Mouse (Mus musculus) frontal cortex, postnatal 36 days (tissue): ENCODE measurements at regions not wholly inside any gene's neighbourhood (a gene's known extent, or its start where the extent isn't known, plus 50 kb on each side); places are given as distances from the start of the nearest gene placed in this dataset.

Source experiments
- DNase-seq, 2 experiments: peaks; one replicate each; pipeline ENCODE4 v3.0.0; 2022; ENCODE audit warnings: low spot score in 2 of 2

DNA sequence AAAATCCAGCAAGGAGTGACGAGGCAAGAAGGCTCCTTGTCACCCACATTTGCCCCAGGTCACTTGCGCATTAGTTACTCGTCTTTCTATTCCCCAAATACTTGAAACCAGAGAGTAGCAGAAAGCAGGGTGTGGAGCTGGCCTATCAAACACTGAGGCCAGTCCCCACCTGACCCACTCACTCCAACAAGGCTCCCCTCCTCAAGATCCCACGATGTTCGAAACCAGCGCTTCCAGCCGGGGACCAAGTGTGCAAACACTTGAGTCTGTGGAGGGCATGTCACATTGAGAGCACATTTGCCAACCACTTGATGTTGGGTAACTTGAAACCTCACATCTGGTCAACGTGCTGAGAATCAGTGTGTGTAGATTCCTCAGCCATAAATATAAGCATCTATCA is 148.4 kb upstream of the Sdk2 start:
- DNase-seq = no peak

DNA sequence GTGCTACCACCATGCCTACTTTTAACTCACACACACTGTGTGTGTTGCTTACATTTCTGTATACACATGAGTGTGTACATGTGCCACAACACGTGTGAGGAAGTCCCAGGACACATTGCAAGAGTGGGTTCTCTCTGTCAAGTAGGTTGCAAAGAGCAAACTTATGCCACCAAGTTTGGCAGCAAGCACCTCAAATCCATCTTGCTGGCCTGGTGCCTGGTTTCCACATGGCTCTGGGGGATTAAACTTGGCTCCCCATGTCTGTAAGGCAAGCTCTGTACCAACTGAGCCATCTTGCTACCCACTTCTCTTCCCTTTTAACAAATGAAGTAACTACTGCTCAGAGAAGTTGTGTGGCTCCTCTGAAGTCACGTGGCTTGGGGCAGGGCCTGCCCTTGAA is 145.3 kb upstream of the Sdk2 start:
- DNase-seq = peak in 1 of 2 experiments; percentile 48

- DNase-seq = peak in 1 of 2 experiments; percentile 40
Observed at GRCm38 (mm10) chr11:114205192-114205591, 138.3 kb upstream of the Sdk2 start.

DNA sequence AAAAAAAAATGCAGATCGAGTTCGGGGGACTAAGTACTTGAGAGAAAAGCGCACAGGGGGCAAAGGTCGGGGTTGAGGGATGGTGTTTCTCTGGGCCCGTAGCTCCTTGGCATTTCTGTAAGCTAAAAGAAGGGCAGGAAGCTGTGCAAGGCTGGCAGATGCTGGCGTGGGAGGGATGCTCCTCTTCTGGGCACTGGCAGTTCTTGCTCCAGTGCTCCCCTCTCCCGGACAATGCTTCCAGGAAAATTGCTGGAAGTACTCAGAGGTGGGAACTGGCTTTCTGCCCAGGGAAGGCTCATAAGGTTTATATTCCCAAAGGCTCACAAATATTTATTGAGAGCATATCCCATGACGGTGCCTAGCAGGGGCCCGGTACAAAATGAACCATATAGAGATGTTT is 136.6 kb upstream of the Sdk2 start:
- no peak for DNase-seq

GRCm38 (mm10) chr11:114202486-114202885 is 135.6 kb upstream of the Sdk2 start:
- DNase-seq = no peak

DNA sequence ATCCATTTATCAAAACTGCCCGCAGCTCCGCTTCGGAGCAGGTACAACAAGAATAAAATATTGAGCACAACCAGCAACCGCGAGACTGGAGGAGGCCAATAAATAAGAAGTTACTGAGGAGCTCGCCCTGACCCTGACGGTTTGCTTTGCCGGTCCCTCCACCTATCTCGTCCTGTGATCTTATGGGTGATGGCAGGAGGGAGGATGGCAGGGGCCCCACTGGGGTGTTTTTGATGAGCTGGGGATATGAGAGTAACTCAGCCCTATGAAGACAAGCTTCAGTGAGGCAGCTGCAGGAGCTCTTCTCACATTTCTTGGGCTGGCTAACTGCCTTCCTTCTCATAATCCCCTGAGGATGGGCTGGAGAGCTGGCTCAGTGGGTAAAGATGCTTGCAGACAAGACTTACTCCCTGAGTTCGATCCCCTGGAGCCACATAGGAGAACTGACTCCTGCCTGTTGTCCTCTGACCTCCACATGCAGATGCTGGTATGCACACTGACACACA is 132.3 kb upstream of the Sdk2 start:
- no peak for DNase-seq

DNA sequence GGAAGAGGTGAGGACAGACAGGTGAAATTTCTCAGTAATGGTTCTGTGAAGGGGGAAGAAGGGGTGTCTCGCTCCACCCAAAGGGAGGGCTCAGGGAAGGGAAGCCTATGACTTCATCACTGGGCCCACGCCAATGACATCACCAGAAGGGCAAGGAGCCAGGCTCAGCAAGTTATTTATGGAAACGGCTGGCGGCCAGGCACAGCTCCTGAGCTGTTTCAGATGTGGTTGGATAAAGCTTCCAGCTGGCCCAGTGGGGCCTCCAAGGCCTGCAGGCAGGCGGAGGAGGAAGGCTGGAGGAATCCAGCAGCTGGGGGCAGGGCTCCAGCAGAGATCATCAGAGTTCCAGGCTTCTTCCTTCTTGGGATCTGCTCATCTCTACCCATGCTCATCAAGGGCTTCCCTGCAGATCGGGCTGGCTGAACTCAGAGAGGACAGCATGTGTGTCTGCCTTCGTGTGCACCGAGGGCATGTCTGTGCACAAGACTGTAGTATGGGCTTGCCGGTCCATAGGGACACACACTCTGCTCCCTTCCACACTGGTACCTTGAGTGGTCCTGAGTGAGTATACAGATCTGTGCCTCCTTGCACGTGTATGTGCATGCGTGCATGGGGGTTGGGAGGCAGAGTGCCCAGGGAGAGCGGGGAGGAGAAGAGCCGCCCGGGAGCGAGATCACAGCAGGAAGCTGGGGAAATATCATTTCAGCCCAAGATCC is 131.6 kb upstream of the Sdk2 start:
- peak; percentile 93 to 98 for DNase-seq

GRCm38 (mm10) chr11:114195291-114195690 is 128.4 kb upstream of the Sdk2 start:
- no peak for DNase-seq

DNA sequence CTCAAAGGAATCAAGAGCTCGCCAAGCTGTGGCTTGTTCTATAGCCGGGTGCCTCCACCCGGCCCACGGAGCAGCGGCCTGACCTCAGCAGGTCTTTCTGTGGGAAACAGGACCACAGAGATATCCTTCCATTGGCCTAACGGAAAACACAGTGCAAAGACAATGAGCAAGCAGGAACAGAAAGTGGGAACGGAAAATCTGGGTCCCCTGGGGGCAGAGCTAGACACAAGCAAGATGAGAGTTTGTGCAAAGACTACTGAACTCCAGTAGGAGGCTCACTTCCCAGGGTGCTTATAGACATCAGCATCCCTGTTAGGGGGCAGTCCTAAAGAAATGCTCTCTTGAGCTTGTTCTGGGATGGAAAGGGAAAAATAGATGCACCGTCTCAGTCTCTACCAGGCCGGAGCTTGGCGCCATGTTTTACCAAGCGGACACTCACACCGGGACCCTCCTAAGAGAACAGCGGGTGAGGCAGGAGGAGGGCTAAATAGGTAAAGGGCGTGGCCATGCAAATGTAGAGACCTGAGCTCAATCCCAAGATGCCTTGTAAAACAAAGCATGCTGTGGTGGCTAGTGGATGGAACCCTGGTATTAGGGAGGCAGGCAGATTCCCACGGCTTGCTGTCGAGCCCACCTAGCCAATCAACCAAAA is 127.3 kb upstream of the Sdk2 start:
- no peak for DNase-seq

DNA sequence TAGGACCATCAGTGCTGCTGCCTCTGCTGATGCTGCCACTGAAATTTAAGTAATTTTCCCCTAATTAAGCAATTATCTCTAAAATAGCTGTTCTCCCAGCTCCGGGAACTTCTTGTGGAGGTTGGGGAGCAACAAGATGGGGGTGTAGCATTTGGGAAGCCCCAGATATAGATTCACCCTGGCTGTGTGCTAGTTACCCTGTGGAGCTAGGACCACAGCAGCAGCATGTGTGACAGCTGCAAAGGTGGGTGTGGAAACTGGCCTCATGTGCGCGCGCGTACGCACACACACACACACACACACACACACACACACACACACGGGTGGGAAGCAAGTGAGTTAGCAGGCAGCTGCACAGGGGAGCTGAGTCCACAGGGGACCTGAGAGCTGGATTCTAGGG is 126.2 kb upstream of the Sdk2 start:
- peak in 1 of 2 experiments; percentile 57 for DNase-seq

- DNase-seq = no peak
Observed at GRCm38 (mm10) chr11:114191661-114192060, 124.8 kb upstream of the Sdk2 start.

- no peak for DNase-seq
Observed at GRCm38 (mm10) chr11:114184970-114185882, 118.4 kb upstream of the Sdk2 start.

DNA sequence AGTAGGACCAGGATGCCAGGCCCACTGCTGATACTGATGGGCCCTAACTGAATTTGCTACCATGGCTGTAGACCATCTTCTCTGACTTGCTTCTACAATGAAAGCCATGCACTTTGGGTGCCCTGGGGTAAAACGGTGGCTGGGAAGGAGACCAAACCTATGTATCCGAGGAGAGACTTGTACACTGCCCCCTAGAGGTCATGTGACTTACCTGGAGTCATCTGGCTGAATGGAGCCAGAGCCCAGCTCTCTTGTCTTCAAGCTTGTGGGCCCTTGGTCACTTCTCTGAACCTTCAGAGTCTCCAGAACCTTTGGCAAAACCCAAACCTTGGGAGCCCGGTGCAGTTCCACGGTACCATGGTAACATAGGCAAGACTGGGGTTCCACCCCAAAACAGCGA is 117.6 kb upstream of the Sdk2 start:
- DNase-seq = no peak

- no peak for DNase-seq
Observed at GRCm38 (mm10) chr11:114183231-114183630, 116.4 kb upstream of the Sdk2 start.

- DNase-seq = no peak
Observed at GRCm38 (mm10) chr11:114178746-114179472, 112.1 kb upstream of the Sdk2 start.

DNA sequence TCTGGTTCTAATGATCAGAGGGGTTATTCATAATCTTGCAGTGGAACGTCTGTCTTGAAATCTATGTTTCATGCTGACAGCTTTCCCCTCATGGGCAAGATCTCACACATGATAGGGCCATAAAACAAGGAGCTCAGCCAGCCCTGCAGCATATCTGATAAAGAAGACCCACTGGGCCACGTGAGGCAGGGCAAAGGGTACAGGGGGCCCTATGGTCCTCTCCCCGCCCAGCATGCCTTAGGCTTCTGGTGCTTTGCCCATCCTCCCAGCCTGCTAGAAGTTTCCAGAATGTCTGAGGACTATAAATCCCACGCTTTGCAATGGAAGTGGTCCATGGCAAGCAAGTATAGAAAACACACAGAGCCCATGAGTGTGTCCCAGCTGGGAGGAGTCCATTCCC is 110.9 kb upstream of the Sdk2 start:
- no peak for DNase-seq

GRCm38 (mm10) chr11:114177281-114177680 is 110.4 kb upstream of the Sdk2 start:
- DNase-seq = no peak

DNA sequence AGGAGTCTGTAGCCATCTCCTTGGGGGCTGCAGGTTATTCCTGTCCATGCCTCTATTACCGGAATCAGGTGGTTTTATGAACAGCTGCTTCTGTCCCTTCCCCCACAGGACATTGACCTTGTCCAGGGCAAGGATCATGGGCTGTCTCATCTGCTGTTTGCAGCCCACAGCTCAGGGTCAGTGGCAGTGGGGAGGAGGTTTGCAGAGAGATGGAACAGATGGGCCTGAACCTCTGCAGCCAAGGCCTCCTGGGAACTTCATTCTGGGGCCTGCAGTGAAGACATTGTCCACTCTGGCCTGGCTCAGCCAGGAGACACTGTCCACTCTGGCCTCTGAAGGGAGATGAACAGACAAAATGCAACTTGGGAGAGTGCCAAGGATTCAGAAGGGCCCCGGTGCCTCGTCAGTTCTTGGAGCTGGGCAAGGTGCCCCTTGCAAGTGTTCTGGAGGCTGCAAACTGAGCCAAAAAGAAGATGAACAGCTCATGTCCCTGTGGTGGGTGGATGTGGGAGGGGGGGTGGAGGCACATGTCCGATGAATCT is 109.9 kb upstream of the Sdk2 start:
- DNase-seq = peak in 1 of 2 experiments; percentile 18

DNA sequence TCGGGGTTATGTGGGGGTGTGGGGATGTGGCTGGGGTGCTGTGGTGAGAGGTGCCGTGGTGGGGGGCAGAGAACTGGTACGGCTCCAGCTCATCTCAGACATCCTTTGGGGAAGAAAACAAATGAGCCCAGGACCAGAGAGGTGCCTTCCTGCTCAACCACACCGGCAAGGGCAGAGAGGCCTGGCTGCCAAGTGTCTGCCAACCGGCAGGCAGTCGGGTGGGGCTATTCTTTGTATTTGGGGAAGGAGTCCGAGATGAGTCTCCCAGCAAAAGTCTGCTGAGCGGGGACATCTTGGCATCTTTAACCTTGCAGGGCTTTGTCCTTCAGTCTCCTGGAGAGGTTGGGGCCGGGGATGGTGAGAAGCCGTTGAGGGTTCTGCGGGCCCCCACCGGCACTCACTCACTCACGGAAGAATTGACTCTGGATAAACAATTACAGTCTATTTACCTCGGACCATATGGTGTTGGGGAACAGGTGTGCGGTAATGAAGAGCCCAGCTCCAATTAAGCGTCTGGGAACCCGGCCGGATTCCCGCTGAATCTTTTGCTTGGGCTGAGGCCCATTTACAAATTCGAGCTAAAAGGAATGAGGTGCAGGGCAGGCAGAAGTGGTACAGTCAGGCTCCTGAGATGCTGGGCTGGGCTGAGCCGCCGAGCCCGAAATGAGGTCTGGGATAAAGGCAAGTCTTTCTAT is 108.7 kb upstream of the Sdk2 start:
- DNase-seq = no peak

GRCm38 (mm10) chr11:114174871-114175270 is 108.0 kb upstream of the Sdk2 start:
- DNase-seq = no peak

- DNase-seq = no peak
Observed at GRCm38 (mm10) chr11:114168231-114168661, 101.4 kb upstream of the Sdk2 start.
